Mouse (Mus musculus): ENCODE measurements around the gene Btg1.

Btg1 gene

DNA sequence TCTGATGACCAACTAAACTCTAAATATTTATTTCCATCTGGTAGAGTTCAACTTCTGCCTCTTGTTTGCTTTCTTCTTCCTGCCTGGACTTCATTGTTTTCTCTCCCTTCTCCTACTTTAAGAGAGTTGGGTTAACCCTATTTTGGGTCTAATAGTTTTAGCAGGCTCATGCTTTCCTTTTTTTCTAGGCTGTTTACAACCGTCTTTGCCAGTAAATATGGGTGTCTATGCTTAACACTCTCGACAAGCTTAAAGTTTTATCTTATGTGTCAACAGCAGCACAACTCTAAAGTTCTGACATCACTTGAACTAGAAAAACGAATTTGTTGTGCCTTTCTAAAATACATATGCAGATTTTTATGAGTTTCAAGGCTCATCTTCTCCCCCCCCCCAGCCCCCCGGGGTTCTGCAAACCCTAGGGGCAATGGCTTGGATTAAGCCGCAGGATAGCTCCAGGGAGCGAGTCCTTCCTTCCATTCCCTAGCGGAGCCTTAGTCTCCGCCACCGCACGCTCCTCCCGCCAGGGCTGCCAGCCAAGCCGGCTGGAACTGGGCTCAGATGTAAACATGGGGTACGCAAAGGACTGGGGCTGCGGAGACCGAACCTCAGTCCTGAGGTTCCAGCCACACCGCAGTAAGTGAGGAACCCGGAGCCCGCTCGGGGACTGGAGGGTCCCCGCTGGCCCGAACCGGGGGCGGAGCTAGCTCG lies 651 bp upstream of the Btg1 start:
- DNase-seq: no peak

DNA sequence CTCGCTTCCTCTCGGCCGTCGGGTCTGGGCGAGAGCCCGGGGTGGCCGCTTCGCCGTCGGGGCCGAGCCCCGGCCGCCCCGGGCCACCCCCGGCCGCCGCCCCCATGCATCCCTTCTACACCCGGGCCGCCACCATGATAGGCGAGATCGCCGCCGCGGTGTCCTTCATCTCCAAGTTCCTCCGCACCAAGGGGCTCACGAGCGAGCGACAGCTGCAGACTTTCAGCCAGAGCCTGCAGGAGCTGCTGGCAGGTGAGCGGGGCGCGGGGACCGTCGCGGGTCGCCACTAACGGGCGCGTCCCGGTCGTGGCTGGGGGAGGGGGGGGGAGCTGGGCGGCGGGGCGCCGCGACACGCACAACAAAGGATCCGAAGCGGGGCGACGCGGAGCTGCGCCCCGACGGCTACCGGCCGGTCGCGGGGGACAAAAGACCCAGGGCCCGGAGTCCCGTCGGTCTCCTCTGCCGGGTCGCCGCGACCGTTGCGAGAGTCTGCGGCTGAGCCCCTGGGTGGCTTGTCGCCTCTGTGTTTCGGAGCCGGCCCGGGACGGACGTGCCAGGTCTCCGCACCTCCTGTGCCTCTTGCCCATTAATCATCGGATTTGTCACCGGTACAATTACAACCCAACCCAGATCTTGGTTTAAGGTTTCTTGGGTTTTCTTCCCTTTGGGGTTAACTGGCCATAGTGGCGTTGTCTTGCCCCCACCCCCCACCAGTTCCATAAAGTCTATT lies 580 bp downstream of the Btg1 start:
- no peak for DNase-seq

DNA sequence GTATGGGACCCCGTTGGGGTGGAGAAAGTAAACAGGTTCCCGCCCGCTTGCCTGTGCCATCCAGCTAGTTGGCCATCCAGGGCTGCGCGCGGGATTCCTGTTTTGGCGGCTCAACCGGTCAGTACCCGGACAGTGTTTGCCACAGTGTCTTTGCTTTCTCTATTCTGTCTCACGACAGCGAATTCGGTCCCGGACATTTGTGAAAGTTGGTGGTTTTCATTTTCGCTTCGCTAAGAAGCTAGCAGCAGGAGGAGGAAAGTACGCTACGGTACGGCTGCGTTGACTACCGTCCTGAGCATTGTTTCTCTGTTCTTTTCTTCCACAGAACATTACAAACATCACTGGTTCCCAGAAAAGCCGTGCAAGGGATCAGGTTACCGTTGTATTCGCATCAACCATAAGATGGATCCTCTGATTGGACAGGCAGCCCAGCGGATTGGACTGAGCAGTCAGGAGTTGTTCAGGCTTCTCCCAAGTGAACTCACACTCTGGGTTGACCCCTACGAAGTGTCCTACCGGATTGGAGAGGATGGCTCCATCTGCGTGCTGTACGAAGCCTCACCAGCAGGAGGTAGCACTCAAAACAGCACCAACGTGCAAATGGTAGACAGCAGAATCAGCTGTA lies 1.3 kb downstream of the Btg1 start:
- DNase-seq: peak; percentile 60

GRCm38 (mm10) chr10:96619951-96620889 lies 3.4 kb downstream of the Btg1 start:
- no peak for DNase-seq

GRCm38 (mm10) chr10:96620890-96621271 lies 4.1 kb downstream of the Btg1 start:
- no peak for DNase-seq

DNA sequence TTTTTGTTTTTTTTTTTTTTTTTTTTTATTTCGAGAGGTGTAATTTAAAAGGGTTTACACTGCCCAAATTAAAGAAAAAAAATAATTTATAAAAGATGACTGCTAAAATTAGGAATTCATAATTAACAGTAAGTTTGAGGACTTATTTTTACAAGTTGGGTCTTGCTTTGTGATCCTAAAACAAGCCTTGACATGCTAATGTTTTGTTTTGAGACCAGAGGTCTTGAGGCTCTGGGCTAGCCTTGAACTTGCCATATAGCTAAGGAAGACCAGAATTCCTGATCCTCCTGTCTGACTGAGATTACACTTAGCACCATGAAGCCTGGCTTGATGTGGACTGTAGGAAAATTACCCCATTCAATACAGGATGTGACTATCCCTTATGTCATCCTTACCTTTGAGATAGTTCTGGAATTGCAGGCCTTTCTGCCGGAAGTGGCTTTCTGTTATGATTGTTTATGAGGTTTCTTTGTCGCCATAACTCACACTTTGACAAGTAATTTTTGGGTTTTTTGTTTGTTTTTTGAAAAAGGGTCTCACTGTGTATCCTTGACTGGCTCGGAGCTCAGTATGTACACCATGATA lies 4.6 kb downstream of the Btg1 start:
- no peak for DNase-seq

DNA sequence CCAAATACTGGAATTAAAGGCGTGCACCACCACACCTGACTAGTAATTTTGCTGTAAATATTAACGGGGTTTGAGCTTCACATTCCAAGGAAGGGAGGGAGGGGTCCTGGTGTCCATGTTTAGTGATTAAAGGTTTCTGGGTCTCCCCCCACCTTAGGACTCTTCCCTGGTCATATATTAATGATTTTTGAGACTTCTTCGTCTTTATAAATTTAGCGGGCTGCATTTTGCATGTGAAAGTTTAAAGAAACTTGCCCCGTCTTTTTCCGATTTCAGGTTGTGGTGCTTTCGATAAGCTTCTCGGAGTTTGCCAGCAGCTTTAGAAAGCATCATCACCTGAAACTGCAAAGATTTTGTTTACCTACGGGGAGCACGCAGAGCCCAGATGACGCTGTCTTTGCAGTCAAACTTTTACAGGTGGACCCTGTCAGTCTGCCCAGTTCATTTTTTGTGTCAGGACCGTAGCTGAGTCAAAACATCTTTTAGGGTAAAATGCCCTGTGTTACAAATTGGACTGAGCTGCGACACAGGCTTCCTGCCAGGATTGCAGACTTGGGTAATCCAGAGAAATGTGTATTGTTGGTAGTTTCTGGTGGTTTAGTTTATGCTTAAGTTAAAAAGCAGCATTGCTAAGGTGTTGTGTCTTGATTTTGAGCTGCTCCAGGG lies 5.3 kb downstream of the Btg1 start:
- no peak for DNase-seq

DNA sequence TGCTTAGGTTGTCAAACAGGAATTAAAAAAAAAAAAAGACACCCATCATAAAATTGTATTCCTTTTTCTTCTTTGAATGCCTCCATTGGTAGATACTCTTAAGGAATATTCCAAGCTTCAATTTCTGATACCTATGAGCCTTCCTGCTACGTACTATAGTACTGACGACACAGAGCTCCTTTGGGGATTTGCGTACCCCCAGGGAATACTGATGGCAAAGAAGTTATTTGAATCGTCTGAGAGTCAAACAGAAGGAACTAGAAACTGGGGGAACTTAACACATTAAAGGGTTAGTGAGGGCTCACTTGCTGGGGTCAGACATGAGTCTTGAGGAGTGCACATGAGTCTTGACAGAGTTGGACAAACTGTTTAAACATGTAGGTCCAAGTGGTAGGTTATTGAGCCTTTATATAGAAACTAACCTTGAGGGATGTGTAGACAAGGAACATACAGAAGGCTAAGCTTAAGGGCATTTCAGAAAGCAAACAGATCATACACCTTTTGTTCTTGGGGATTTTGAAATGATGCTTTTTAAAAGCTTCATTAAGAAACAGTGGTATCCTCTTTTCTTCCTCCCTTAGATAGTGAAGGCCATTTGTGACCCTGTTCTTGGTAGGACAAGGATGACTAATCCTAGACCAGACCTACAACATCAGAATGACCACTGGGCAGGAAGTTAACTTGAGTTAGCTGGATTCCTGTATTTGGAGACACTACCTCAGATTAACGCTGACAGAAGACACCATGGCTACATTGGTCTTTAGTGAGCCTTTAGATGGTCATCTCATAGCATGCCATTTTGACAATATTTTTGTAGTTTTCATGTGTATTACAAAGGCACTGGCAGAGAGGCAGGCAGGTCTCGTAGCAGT lies 6.2 kb downstream of the Btg1 start:
- DNase-seq: no peak

- no peak for DNase-seq
Observed at GRCm38 (mm10) chr10:96623633-96624195, 6.9 kb downstream of the Btg1 start.

GRCm38 (mm10) chr10:96624406-96624805 lies 7.6 kb downstream of the Btg1 start:
- no peak for DNase-seq

GRCm38 (mm10) chr10:96625061-96625460 lies 8.3 kb downstream of the Btg1 start:
- DNase-seq: no peak

DNA sequence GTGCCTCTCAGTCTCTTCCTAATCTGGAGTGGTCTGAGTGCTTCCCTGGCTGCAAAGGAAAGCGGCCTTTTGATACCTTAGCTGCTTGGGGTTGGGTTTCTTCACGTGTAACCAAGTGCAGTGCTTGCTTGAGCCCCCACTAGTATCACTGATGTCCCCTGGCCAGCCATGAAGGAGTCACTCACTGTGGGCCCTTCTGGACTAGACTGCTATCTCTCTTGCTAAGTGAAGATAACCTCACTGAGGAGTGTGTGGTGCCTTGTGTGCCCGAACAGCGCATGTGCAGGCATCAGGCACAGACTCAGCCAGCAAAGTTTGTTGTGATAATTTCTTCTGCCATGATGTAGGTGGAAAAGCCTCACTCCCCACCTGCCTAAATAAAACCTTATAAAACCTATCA lies 8.9 kb downstream of the Btg1 start:
- no peak for DNase-seq

GRCm38 (mm10) chr10:96626120-96626750 lies 9.4 kb downstream of the Btg1 start:
- no peak for DNase-seq

GRCm38 (mm10) chr10:96627332-96627731 lies 10.5 kb downstream of the Btg1 start:
- DNase-seq: no peak

DNA sequence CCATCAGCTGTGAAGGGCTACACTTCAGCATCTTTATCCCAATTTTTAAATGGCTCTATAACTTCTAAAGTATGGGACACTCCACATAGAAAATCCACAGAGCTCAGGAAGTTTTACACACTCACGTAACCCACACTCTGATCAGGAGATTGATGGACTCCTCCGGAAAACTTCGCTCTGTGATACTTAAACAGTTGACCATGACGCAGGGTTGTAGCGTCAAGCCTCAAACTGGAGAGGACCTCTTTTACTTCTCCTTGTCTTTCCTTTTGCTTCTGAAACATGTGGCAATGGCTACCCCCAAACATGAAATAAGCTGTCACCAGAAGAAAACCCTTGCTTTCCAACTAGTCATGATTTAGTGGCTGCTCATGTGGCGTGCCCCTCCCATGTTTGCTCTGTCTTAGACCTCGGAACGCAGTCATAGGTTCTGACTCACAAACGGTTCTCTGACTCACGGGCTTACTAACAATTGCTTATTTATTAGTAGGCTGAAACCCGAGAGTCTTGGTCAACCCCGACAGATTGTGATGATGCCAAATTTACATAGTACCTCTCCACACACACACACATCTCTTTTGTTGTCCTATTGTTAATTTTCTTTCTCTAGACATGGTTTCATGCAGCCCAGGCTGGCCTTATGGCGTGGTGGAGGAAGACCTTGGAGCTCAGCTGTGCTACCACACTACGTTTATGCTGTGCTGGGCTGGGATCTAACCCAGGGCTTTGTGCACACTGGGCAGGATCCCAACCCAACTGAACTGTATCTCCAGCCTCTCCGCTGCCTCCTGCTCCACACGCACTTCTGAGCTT lies 11.5 kb downstream of the Btg1 start:
- no peak for DNase-seq

DNA sequence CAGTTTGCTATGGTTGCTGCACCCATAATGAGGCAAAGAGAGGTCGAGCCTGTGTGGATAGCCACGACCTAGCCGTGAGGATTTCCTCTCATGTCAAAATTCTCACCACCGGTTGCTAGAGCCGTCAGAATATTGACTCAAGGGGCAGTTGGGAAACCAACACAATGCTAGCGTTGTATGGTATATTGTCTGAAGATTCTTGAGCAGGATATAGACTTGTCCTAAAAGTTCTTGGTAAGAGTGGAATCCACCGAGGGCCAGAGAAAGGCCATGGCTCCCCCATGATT lies 12.1 kb downstream of the Btg1 start:
- DNase-seq: no peak

DNA sequence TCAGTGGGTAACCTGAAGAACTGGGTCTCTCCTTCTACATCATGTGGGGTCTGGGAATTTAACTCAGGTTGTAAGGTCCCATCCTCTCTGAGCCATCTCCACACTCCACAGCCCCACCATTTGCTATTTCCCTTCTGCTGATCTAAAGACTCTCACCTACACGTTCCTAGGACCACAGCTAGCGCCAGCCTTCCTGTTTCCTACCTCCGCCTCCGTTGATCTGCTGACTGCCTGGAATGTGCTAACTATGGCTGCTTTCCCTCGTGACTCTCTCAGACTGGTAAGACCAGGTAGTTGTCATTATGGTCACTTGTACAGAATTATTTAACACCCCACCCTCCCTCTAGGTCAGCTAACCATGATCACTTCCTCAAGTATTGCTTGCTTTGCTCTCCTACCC lies 13.3 kb downstream of the Btg1 start:
- DNase-seq: no peak

DNA sequence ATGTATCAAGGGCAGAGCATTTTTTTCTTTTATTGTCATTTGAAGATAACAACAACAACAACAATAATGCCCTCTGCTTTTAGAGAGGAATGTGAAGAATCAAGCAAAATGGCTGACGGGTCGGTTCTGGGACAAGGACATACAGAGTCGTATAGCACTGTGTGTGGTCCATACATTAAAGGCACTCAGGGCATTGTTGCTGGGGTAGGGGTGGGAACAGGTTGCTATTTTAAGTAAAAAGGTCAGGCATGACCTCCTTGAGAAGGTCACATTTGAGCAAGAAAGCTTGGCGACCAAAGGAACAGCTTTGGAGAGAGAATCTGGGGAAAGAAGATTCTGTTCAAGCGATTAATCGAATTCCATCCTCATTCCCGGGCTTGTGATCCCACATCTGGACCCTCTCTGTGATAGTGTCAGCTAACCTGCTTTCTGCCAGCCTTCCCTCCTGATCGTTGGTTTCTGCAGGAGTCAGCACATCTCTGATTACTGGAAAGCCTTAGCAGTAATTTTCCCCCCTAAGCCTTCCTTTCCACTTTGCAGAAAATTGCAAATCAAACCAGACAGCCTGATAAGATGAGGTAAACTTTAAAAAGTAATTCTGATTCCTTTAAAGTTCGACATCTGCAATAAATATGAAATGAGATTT lies 14.4 kb downstream of the Btg1 start:
- DNase-seq: no peak
